Mouse (Mus musculus) right cerebral cortex, postnatal 25 days (tissue): Measurements from ENCODE around the gene Crhr1.

Experiments
- DNase-seq: peaks from one replicate; pipeline ENCODE4 v3.0.0; 2022

The Crhr1 gene

DNA sequence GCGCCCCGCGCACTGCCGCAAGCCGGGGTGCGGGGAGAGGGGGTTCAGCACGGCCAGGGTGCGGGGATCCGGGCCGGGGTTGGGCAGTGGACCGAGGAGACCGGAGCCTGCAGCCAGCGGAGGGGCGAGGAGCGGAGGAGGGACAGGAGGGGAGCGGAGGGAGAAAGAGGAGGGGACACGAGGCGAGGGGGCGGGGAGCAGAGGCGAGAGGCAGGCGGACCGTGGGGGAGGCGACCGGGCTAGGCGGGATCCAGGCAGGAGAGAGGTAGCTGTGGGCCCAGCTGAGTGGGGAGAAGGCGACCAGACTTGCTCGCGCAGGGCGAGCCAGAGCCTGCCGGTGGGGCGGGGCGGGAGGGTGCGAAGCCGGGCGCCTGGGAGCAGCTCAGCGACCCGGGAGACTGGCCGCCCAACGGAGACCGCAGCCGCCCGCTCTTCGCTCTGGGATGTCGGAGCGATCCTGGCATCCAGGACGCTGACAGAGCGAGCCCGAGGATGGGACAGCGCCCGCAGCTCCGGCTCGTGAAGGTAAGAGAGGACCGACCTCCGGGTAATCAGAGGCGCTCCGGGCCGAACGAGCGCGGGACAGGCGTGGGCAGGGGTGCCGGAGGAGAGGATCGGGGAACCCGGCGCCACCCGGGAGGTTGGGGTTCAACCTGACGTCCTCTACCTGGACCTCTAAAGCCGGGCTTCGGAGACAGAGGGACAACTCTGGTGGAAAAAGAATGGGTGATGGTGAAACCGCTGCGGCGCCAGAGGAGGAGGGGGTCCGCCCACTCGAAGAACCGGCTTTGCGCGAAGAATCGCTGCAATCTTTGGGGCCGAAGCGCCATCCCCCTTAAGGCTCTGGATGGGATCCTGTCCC lies at the start of gene Crhr1:
Gene Crhr1 (plus strand): TSS at position 276 of the 862 bp plus-strand sequence.
- peak; percentile 65 for DNase-seq

GRCm38 (mm10) chr11:104083248-104083647 lies 49.4 kb upstream of the Crhr1 start:
- no peak for DNase-seq

- DNase-seq: no peak
Measured at GRCm38 (mm10) chr11:104083716-104084115, 48.9 kb upstream of the Crhr1 start.

GRCm38 (mm10) chr11:104088519-104088918 lies 44.1 kb upstream of the Crhr1 start:
- DNase-seq: no peak

DNA sequence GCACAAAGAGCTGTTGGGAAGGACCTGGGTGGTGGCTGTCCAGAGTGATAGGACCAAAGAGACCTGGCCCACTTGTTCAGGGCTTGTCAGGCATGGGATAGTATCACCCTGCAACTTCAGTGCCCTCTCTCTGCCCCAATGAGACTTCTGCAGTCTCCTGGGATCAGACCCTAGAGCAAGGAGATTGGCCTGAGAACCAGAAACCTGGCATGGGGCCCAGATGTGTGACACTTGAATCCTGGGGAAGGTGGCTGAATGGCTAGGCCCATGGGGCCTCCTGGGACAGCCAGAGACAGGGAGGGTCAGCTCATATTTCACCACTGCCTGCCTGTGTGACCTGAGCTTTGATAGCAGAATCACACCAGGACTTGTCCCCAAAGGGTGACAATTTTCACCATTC lies 41.9 kb upstream of the Crhr1 start:
- DNase-seq: no peak

DNA sequence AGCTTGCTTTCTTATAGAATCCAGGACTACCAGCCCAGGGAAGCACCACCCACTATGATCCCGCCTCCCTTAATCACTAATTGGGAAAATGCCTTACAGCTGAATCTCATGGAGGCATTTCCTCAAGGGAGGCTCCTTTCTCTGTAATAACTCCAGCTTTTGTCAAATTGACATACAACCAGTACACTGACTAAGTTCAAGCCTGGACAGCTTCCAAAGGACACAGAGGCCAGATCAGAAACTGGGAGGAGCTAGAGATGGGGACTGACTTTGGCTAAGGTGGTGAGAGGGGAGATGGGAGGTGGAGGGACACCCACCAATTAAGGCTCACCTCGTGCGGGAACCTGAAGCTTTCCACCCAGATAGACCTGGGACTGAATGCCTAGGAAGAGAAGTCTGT lies 37.5 kb upstream of the Crhr1 start:
- DNase-seq: no peak

DNA sequence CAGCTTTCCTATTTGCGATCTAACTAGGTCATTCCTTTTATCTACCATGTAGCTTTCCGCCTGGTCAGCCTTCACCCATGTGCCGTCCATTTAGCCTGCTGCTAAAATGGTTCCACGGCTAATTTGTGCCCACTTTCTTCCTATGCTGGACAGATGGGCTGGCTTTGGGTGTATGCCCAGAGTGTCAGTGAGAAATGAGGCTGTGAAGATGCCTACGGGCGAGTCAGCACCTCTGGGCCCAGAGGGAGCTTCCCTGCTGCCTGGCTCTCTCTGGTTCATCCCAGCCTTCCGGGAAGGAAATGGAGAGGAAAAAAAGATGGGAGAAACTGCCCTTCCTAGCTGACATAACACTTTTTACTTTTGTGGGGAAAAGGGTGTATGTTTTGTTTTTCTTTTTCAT lies 36.1 kb upstream of the Crhr1 start:
- DNase-seq: no peak

DNA sequence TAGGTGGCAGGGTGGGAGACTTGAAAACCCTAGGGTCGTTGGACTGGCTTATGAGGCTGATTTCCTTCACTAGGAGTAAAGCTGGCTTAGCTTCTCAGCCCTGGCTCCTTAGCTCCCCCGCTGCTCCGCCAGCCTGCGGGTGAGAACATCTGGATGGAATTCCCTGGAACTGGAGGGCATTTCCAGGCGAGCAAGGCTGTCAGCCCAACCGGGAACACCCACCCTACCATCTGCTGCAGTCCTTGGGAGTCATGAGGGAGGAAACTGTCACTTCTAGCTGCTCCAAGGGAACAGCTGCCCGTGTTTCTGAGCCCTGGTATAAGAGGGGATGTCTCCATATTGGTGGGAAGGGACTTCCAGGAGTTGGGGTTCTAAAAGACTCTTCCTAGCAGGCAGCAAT lies 33.1 kb upstream of the Crhr1 start:
- DNase-seq: peak; percentile 62

DNA sequence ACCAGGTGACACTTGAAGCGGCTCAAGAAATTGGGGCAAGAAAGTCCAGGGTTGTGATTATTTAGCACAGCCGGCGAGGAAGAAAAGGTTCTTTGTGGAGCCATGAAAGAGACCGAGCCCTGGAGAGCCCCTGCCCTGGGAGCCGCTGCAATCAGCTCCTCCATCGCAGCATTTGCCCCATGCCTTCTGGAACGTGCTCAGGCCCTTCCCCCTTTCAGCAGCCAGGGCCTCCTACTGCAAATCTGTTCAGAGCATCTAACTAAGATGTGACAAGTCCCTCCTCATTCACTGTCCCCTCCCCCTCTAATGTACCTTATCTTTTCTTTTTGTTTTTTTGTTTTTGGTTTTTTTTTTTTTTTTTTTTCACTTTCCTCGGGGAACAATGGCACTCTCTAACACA lies 30.0 kb upstream of the Crhr1 start:
- DNase-seq: no peak

GRCm38 (mm10) chr11:104106329-104106728 lies 26.3 kb upstream of the Crhr1 start:
- DNase-seq: peak; percentile 31

GRCm38 (mm10) chr11:104106969-104107368 lies 25.7 kb upstream of the Crhr1 start:
- DNase-seq: no peak

GRCm38 (mm10) chr11:104110366-104110765 lies 22.3 kb upstream of the Crhr1 start:
- no peak for DNase-seq

DNA sequence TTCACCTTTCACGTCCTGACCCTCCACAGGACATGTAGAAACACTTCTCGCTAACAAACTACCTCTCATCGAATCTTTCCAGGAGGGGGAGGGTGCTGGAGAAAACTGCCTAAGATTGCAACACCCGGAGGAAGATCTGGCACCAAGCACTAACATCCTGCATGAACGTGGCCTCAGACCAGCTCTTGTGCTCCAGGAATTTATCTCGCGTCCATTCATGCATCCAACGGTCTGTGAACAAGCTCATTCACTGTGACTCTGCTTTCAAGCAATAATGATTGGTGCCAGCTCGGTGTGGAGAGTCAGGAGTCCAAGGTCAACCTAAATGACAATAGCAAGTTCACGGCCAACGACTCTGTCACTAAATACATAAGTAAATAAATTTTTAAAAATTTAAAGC lies 20.8 kb upstream of the Crhr1 start:
- DNase-seq: no peak

GRCm38 (mm10) chr11:104113699-104114098 lies 19.0 kb upstream of the Crhr1 start:
- no peak for DNase-seq

- peak; percentile 26 for DNase-seq
Measured at GRCm38 (mm10) chr11:104114690-104115089, 18.0 kb upstream of the Crhr1 start.

- no peak for DNase-seq
Measured at GRCm38 (mm10) chr11:104118356-104118755, 14.3 kb upstream of the Crhr1 start.

- no peak for DNase-seq
Measured at GRCm38 (mm10) chr11:104122966-104123365, 9.7 kb upstream of the Crhr1 start.

DNA sequence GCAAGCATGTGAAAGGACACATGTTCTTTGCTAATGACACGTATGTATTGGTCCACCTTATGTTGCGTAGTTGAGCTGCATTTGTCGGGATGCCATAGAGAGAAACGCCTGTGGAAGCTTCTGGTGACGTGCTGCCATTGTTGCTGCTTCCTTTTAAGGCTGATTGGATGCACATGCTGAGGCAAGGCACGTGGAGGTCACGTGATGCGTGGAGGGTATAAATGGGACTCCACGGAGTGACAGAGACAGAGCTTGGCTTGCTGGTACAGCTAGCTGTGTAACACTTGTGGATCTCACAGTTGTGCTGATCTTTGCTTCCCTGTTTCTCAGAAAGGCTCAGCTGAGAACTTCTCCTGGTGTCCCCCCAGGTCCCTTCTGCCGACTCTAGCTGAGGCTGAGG lies 9.2 kb upstream of the Crhr1 start:
- DNase-seq: no peak

DNA sequence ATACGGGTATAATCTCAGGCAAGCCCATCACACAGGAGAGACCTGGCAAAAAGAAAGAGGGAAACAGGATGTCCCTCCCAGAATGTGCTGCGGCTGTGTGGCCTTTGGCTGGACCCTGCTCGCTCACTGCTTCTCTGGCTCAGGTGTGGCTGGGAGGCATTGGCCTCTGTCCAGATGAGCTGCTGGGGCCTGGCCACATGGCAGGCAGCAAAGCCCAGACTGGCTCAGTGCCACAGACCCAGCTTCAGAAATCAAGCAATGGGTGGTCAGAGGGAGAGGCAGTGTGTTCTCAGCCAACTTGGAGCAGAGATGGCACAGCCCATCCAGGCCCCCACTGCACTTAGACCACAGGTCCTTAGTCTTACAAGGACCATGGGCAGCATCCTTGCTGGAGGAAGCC lies 8.1 kb upstream of the Crhr1 start:
- no peak for DNase-seq

DNA sequence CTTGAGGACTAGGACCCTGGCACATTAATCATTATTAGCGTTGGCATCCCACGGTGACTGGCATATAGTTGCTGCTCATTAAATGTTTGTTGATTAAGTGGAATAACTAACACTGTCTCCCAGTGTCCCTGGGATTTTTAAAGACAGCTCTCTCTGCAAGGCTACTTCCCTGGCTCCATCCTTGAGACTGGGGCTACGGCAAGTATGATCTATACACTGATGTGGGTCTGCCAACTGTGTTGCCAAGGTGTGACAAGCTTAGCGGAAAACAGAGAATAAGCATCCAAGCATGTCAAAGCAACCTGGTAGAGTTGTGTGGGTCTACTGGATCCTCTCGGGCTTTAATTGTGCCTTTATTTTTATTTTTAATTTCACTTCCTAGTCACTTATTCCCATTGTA lies 3.2 kb upstream of the Crhr1 start:
- DNase-seq: no peak

GRCm38 (mm10) chr11:104130721-104131647 lies 1.7 kb upstream of the Crhr1 start:
- DNase-seq: no peak

DNA sequence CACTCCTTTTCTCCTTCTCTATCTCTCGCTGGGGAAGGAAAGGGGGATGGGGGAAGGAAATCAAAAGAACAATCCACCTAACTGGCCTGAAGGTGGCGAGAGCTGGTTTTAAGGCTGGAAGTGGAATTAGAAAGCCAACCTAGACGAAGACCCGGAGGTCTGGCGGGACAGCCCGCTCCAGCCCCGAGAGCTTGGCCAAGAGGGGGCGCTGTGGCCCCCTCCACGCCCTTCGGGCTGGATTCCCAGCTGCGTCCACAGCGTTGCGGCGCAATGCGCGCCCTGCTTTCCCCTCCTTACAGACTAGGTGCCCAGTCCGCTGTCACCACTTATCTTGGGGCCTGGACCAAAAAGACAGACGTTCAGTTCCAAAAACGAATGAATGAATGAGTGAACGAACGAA lies 899 bp upstream of the Crhr1 start:
- DNase-seq: peak; percentile 47

DNA sequence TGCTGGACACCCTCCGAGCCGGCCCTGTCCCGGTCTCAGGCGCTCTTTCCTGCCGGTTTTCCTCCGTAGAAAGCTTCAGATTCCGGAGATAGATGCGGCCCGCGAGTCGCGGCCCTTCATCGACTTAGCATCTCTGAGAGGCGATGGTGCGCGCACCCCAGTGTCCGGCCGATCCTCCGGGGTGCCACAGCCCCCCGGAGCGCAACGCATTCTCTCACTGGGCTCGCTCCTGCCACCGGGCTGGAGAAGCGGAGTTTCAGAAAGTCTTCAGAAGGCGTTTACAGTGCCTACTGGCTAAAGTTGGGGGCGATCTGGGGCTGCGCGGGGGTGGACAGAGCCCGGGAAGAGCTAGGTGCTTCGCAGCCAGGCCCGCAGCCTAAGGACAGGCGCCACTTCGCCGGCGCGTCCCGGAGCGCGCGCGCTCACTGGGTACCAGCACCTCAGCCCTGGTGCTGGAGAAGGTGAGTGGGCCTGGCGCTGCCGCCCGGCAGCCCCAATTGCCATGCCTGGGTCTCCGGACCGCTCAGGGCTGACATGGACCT lies 858 bp downstream of the Crhr1 start:
- DNase-seq: peak; percentile 45

DNA sequence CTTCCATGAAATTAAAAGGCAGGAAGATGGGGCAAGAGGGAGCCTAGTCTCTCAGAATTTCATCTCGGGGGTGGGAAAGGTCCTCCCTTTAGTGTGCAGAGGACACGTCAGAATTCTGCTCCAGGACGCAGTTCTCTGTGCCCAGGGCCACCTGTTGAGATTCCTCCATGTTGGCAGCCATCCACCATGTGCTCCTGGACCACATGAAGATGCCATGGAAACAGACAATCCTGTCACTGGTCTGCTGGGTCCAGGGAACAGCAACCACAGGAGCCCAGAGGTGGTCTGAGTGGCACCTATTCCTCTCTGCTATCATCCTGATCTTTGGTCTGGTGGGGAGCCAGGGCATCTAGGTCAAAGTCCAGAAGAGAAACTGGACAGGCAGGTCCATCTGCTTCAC lies 6.3 kb downstream of the Crhr1 start:
- DNase-seq: no peak
